Mouse (Mus musculus) lung, postnatal 36 days (tissue): ENCODE measurements at regions not wholly inside any gene's neighbourhood (a gene's known extent, or its start where the extent isn't known, plus 50 kb on each side); places are given as distances from the start of the nearest gene placed in this dataset.

Experiments
- DNase-seq: peaks from one replicate; pipeline ENCODE4 v3.0.0; 2022; ENCODE audit warnings: mixed read lengths

DNA sequence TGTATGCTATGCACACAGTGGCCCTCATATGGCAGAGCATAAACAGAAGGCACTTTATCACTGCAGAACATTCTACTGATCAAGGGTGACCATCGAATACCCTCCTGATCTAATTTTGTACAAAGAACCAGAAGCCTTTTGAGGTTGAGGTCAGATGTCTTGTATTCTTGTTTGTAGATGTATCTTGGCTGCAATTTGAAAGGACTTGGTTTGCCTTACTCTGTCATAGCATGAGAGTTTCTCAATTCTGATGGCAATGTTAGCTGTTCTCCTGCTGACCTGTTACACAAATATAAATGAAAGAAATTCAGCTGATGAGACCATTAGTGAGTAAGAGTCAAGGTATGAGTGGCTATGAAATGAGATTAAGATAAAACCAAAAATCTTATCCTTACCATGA lies 199.1 kb upstream of the Aldoart1 start:
- DNase-seq, result no peak

DNA sequence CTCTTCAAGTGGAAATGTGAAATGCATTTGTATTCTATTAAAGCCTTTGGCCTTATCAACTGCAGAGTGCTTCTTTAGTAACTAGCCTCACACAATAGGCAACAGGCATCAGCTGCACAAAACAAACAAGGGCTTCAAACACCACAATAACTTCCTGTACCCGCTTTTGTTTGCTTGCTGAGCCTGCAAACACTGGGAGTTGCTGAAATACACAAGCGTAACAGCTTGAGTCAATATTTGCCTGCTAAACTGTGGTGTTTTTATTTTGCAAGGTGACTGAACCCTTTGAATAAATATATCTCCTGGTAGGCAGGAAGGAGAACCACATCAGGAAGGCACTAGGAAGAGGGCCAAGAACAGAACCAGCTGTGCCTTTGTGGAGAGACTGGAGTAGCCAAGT lies 195.4 kb upstream of the Aldoart1 start:
- peak; percentile 62 for DNase-seq

DNA sequence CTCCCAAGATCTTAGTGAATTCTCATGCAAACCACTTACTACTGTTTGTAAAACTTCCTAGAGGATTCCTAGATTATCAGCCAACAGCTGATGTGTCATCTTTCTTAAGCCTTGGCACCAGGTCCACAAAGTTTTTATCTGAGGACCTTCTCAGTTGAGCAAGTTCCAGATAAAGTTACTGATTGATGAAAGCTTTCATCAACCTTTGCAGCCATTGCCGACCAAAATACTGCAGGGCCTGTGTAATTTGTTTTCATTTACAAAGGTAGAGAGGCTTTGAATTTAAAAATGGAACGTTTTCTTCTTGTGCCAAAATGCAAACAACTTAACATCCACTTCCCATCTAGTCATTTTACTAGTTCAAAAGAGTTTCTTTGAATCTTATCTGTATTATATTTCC lies 191.9 kb upstream of the Aldoart1 start:
- peak; percentile 0 for DNase-seq

DNA sequence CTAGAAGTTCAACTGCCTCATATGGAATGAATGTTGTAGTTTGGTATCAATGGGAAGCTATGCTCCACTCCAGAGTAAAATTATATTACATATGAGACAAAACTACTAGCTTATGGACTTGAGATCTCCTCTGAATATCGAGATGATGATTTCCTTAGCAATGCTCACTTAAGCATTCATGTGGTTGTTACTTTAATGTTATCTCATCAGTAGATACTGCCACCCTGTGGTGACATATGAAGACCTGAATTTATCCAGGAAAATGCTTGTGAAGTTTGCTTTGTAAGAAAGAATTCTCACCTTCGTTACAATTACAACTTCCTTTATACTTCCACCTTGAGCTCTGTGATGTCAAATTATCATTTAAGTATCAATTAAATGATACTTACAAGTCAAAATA lies 190.2 kb upstream of the Aldoart1 start:
- DNase-seq, result peak; percentile 53

- no peak for DNase-seq
Measured at GRCm38 (mm10) chr4:73041486-73041885, 189.1 kb upstream of the Aldoart1 start.

DNA sequence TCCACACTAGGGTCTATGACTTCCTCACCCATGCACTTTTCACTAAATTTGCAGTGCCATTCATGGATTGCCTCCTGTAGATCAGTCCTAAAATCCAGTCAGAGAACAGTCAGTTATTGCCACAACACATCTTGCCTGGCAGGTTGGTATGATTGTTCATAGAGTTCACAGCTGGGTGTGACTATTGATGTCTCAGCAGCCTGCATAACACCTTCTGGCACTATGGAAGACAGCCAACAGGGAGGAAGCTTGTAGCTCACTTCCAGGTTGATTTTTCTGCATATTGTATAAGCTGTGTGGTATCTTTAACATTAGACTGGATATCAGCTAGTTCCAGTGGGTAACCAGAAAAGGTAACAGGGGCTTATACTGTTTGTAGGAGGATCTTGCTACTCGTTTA lies 145.3 kb upstream of the Aldoart1 start:
- no peak for DNase-seq

- no peak for DNase-seq
Measured at GRCm38 (mm10) chr4:72996102-72996501, 143.7 kb upstream of the Aldoart1 start.

GRCm38 (mm10) chr4:72946369-72946981 lies 94.0 kb upstream of the Aldoart1 start:
- DNase-seq, result peak; percentile 18

- no peak for DNase-seq
Measured at GRCm38 (mm10) chr4:72923396-72923795, 71.0 kb upstream of the Aldoart1 start.

DNA sequence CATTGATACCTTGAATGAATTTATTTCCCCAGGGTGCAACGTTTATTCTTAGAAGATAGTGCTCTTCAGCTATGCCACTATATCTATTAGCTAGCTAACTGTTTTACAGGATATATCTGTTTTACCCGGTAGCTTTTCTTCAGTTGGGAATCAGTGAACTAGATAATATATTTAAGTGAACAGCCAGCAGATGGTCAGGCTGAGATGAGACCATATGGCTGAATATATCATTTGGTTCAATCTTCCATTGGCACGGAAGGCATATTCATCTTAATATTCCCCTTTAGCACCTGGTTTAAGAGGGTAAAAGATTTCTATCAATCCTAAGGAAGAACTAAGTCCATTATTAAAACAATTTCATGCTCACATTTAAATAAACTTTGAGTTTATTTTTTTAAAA lies 62.6 kb upstream of the Aldoart1 start:
- DNase-seq, result no peak
